Mouse (Mus musculus) lung, postnatal 0 days (tissue): ENCODE measurements around the gene Igf2bp3. TPM values are rescaled to one million over a fixed set of nuclear protein-coding genes. Genes with fewer than 3 reads are reported as not detected.

Experiments
- ATAC-seq: fragments of 200-750 bp; cut with Nextera tagmentation; 2 replicates; pipeline ENCODE4 v1.8.0; 2017; ENCODE audit warnings: moderate library complexity
- DNase-seq: peaks from one replicate; pipeline ENCODE4 v3.0.0-alpha.2; 2016; ENCODE audit warnings: low spot score
- H3K27ac ChIP-seq: fragments of 300-500 bp; sonication (generic); 2 replicates; pipeline ENCODE4 v1.5.1; 2014; ENCODE audit warnings: antibody characterized with exemption, mild to moderate bottlenecking, low read length, mixed read lengths
- H3K27me3 ChIP-seq: fragments of 300-500 bp; sonication (generic); replicated peaks from 2 replicates; pipeline ENCODE4 v1.6.1; 2014; ENCODE audit warnings: low read length, mixed read lengths; ENCODE audit not compliant: insufficient read depth
- H3K36me3 ChIP-seq: fragments of 300-500 bp; sonication (generic); 2 replicates; pipeline ENCODE4 v1.6.1; 2014; ENCODE audit warnings: low read length, mixed read lengths; ENCODE audit not compliant: insufficient read depth
- H3K4me1 ChIP-seq: fragments of 300-500 bp; sonication (generic); 2 replicates; pipeline ENCODE4 v1.6.1; 2014; ENCODE audit warnings: antibody characterized with exemption, low read depth, low read length, mixed read lengths; ENCODE audit not compliant: insufficient read depth
- H3K4me2 ChIP-seq: fragments of 300-500 bp; sonication (generic); replicated peaks from 2 replicates; pipeline ENCODE4 v1.6.1; 2014; ENCODE audit warnings: low read depth, mild to moderate bottlenecking, low read length, moderate library complexity, mixed read lengths
- H3K4me3 ChIP-seq: fragments of 300-500 bp; sonication (generic); 2 replicates; pipeline ENCODE4 v1.5.1; 2014; ENCODE audit warnings: low read depth, low read length
- H3K9ac ChIP-seq: fragments of 300-500 bp; sonication (generic); replicated peaks from 2 replicates; pipeline ENCODE4 v1.6.1; 2014; ENCODE audit warnings: low read depth, mild to moderate bottlenecking
- H3K9me3 ChIP-seq: fragments of 300-500 bp; sonication (generic); 2 replicates; pipeline ENCODE4 v1.6.1; 2016; ENCODE audit warnings: low read length, mixed read lengths
- CTCF ChIP-seq: IDR thresholded peaks from 2 replicates; pipeline ENCODE4 v1.5.1; 2016; ENCODE audit warnings: antibody characterized with exemption, mild to moderate bottlenecking
- EP300 ChIP-seq: IDR thresholded peaks from 2 replicates; pipeline ENCODE4 v1.6.1; 2016; ENCODE audit warnings: antibody characterized with exemption, mild to moderate bottlenecking, control low read depth
- WGBS: fragments of 180-500 bp; shearing (Covaris S2); extraction: QIAGEN DNeasy Blood & Tissue Kit; methylation state at CpG from one replicate; pipeline ENCODE4 v1.1.7; 2014; 5-methylcytosine and 5-hydroxymethylcytosine counted together
- polyA plus RNA-seq: library from polyadenylated mRNA; unstranded; fragments of >200 nt; fragmentation: Nextera tagmentation; extraction: Ambion mirVana; gene quantifications from 2 replicates; pipeline ENCODE4 v1.2.1, GENCODE M21; 2015

Gene Igf2bp3
- polyA plus RNA-seq, 1 experiment from 2014 or later = 23.7 TPM

DNA sequence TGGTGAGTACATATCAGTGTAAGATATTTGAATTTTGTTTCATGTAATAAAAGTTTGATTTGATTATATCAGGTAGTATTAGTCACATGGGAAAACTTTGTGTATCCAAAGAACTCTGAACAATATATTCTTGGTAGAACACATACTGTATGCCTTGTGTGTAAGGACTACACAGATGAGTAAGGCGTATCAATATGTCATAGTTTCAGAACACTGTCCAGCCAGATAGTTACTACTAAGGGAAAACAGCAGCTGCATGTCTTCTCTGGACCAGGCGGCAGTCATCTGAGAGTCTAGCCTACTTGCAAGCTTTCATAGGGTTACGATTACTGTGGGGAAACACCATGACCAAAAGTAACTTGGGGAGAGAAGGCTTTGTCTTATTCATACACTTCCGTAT lies 131.7 kb downstream of the Igf2bp3 start:
- H3K27me3 ChIP-seq = no peaks in the 10 kb centered on the region
- H3K27ac ChIP-seq = no peak overlapping the region
- H3K4me3 ChIP-seq = no peak overlapping the region
- H3K36me3 ChIP-seq = peaks cover 14% of the 10 kb centered on the region
- ATAC-seq (no peak), DNase-seq (no peak)
- TF ChIP-seq EP300 (no peak), CTCF (no peak)
- H3K9me3 ChIP-seq = no peaks in the 10 kb centered on the region
- H3K4me2 ChIP-seq = no peak overlapping the region
- no peaks in the 10 kb centered on the region for H3K4me1 ChIP-seq
- H3K9ac ChIP-seq = no peak overlapping the region
- WGBS = 89% methylated on average over 4 of the region's 4 CpGs

DNA sequence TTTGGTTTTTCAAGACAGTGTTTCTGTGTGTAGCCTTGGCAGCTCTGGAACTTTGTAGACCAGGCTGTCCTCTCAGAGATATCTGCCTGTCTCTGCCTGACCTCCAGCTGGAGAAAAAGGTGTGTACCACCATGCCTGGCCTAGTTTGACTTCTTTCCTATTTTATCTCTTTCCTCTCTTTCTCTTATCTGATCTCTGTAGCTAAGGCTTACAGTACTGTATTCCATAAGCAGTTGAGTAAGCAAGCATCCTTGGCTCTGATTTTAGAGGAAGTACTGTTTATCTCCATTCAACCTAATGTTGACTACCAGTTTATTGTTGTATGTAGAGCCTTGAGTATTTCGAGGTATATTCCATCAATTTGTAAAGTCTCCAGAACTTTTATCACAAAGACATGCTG lies 135.4 kb downstream of the Igf2bp3 start:
- WGBS = 78% methylated on average over 1 of the region's 1 CpGs
- H3K27ac ChIP-seq = no peak overlapping the region
- no peaks in the 10 kb centered on the region for H3K27me3 ChIP-seq
- H3K4me1 ChIP-seq = no peaks in the 10 kb centered on the region; the same call in 1 of the 2 replicates
- H3K4me2 ChIP-seq = no peak overlapping the region
- H3K4me3 ChIP-seq = no peak overlapping the region
- no peak for DNase-seq
- H3K9ac ChIP-seq = no peak overlapping the region
- TF ChIP-seq EP300 (no peak), CTCF (no peak)
- no peak for ATAC-seq
- H3K9me3 ChIP-seq = no peaks in the 10 kb centered on the region
- peaks cover 8% of the 10 kb centered on the region; the same call in 1 of the 2 replicates for H3K36me3 ChIP-seq

DNA sequence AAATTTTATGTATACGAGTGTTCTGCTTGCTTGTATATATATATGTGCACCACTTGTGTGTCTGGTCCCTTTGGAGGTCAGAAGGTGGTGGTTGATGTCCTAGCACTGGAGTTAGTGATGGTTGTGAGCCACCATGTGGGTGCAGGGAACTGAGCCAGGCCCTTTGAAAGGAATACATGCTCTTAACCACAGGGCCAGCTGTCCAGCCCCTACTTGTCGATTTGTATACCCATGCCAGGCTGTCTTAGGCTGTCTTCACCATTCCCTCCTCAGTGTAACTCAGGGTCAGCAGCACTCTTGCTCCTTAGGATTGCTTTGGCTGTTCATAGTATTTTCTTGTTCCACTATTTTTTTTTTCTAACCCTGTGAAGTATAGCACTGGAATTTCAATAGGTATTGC lies 136.9 kb downstream of the Igf2bp3 start:
- Histone ChIP-seq H3K4me2 (no peak overlapping the region), H3K4me1 (no peaks in the 10 kb centered on the region; the same call in 1 of the 2 replicates), H3K9me3 (no peaks in the 10 kb centered on the region), H3K4me3 (no peak overlapping the region), H3K9ac (no peak overlapping the region), H3K27me3 (no peaks in the 10 kb centered on the region), H3K36me3 (no peaks in the 10 kb centered on the region; the same call in 1 of the 2 replicates), H3K27ac (no peak overlapping the region)
- 77% methylated on average over 2 of the region's 2 CpGs for WGBS
- TF ChIP-seq CTCF (no peak), EP300 (no peak)
- ATAC-seq (no peak), DNase-seq (no peak)

DNA sequence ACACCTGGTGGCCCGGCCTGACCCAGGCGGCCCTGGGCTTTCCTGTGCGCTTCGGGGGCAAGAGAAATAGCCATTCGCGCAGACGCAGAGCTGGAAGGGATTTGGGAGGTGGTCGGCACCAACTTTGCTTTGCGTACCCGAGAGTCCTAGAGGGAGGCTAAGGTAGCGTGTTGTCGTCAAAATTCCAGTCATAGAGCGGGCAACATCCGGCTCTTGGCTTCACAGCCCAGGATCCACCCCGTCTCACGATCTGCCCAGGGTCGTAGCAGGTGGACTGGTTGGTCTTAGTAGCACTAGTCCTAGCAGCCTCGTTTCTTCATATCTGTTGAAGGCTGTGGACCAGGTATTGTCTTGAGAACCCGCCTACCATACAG lies 140.7 kb downstream of the Igf2bp3 start:
- TF ChIP-seq EP300 (no peak), CTCF (peak; percentile 28; the same call in 1 of the 2 replicates)
- Histone ChIP-seq H3K27ac (peak overlapping the region; percentile 73), H3K27me3 (no peaks in the 10 kb centered on the region), H3K4me3 (peak overlapping the region; percentile 81), H3K4me1 (no peaks in the 10 kb centered on the region; the same call in 1 of the 2 replicates), H3K9ac (peak overlapping the region; percentile 83), H3K9me3 (no peaks in the 10 kb centered on the region), H3K4me2 (peak overlapping the region; percentile 73), H3K36me3 (no peaks in the 10 kb centered on the region)
- 1% methylated on average over 19 of the region's 19 CpGs for WGBS
- DNase-seq (no peak), ATAC-seq (peak; percentile 58)

DNA sequence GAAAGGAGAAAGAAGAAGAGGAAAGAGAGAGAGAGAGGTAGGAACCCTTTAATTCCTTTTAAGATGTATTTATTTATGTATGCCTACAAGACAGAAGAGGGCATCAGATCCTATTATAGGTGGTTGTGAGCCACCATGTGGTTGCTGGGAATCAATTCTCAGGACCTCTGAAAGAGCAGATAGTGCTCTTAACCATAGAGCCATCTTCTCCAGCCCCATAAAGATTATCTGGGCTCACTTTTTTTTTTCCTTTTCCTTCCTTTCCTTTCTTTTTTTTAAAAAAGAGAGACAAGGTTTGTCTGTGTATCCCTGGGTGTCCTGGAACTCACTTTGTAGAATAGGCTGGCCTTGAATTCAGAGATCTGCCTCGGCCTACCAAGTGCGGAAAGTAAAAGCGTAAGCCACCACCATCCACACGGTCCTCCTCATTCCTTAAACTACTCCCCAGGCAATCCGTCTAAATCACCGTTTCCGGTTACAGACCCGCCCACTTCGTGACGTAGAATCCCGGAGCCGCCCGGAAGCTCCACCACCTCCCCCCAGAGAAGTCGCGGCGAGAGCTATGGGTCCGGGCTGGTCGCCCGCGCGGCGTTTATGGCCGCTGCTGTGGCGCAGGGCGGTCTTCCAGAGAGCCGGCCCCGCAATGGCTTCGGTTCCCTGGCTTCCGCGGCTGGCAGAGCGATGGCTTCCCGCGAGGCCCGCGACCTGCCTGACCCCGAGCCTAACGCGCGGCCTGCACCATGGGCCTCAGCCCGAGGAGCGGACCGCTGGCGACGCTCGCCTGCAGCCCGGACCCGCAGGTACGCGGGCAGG lies 141.2 kb downstream of the Igf2bp3 start, which contains the start of gene Malsu1:
Gene Malsu1 (plus strand): TSS at position 492 of the 813 bp plus-strand sequence.
- DNase-seq (peak; percentile 98), ATAC-seq (peak; percentile 98)
- no peaks in the 10 kb centered on the region for H3K36me3 ChIP-seq
- WGBS = 0% methylated on average over 47 of the region's 49 CpGs
- peak within 1 kb of the TSS; percentile 73 for H3K27ac ChIP-seq
- H3K4me1 ChIP-seq = no peaks in the 10 kb centered on the region; the same call in 1 of the 2 replicates
- TF ChIP-seq CTCF (peak; percentile 9; the same call in 1 of the 2 replicates), EP300 (no peak)
- peak within 1 kb of the TSS; percentile 73 for H3K4me2 ChIP-seq
- peak within 1 kb of the TSS; percentile 81 for H3K4me3 ChIP-seq
- H3K9ac ChIP-seq = peak within 1 kb of the TSS; percentile 83
- H3K27me3 ChIP-seq = no peaks in the 10 kb centered on the region
- no peaks in the 10 kb centered on the region for H3K9me3 ChIP-seq

DNA sequence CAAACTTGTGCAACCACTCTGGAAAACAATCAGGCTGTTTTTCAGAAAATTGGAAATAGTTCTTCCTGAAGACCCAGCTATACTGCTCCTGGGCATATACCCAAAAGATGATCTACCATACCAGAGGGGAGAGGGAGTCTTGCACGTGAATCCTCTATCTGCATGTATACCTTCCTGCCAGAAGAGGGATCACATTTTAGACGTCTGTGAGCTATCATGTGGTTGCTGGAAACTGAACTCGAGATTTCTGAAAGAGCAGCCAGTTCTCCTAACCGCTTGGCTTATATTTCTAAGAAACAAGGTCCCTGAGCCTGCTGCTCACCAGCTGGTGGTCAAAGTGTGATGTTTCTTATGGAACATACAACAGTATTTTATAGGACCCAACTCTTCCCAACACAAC lies 146.4 kb downstream of the Igf2bp3 start:
- no peaks in the 10 kb centered on the region for H3K4me1 ChIP-seq
- H3K9ac ChIP-seq = no peak overlapping the region
- DNase-seq (peak; percentile 34), ATAC-seq (no peak)
- H3K9me3 ChIP-seq = no peaks in the 10 kb centered on the region
- H3K27ac ChIP-seq = no peak overlapping the region
- TF ChIP-seq CTCF (no peak), EP300 (no peak)
- WGBS = 28% methylated on average over 4 of the region's 4 CpGs
- no peak overlapping the region for H3K4me2 ChIP-seq
- H3K36me3 ChIP-seq = no peaks in the 10 kb centered on the region
- no peak overlapping the region for H3K4me3 ChIP-seq
- no peaks in the 10 kb centered on the region for H3K27me3 ChIP-seq
